Mouse (Mus musculus) heart, adult 2 months (tissue): ENCODE measurements at regions not wholly inside any gene's neighbourhood (a gene's known extent, or its start where the extent isn't known, plus 50 kb on each side); places are given as distances from the start of the nearest gene placed in this dataset.

ENCODE experiments used
- CTCF ChIP-seq: fragments of 200-600 bp; IDR thresholded peaks from 2 replicates; pipeline ENCODE4 v1.8.1; 2022; ENCODE audit warnings: antibody characterized with exemption, mild to moderate bottlenecking, moderate library complexity
- EP300 ChIP-seq: fragments of 200-500 bp; IDR thresholded peaks from 2 replicates; pipeline ENCODE4 v1.6.1; 2011; ENCODE audit warnings: low read depth, low read length, control low read depth; ENCODE audit not compliant: insufficient read depth
- POLR2A ChIP-seq: fragments of 200-500 bp; IDR thresholded peaks from 2 replicates; pipeline ENCODE4 v1.6.1; 2011; ENCODE audit warnings: mild to moderate bottlenecking, low read depth, low read length, control low read depth; ENCODE audit not compliant: insufficient read depth

DNA sequence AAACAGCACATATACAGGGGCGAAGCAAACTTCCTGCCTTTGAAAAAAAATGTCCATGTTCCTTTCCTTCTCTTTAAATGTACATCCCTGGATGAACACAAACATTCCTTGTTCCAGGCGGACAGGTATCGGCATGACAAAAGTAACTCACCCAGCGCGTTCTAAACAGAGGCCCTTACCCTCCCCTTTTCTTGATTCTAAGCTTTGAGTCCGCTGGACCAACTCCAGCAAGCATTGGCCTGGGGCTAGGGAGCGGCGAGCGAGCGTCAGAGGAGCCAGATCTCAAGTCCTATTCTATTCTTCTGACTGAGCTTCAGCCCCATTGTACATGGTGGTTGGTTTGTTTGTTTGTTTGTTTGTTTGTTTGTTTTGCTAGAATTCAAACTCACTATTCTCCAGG lies 60.9 kb upstream of the Med14 start:
- TF ChIP-seq CTCF (no peak), EP300 (no peak), POLR2A (no peak)
